Mouse (Mus musculus) hindbrain, embryonic 10.5 days (tissue): ENCODE measurements at regions not wholly inside any gene's neighbourhood (a gene's known extent, or its start where the extent isn't known, plus 50 kb on each side); places are given as distances from the start of the nearest gene placed in this dataset.
"Not testable (repeated sequence)": the region's sequence is repeated elsewhere in the genome, so short reads cannot be mapped to it uniquely, and the experiment has no call there.

Experiments used
- DNase-seq: peaks from one replicate; pipeline ENCODE4 v3.0.0-alpha.2; 2017; ENCODE audit warnings: low spot score
- H3K27ac ChIP-seq: fragments of 300-500 bp; sonication (generic); 2 replicates; pipeline ENCODE4 v1.5.1; 2016; ENCODE audit warnings: mild to moderate bottlenecking, moderate library complexity
- H3K27me3 ChIP-seq: fragments of 300-500 bp; sonication (generic); 2 replicates; pipeline ENCODE4 v1.6.1; 2016; ENCODE audit warnings: mild to moderate bottlenecking; ENCODE audit not compliant: poor library complexity, insufficient read depth, severe bottlenecking
- H3K36me3 ChIP-seq: fragments of 300-500 bp; sonication (generic); 2 replicates; pipeline ENCODE4 v1.6.1; 2016; ENCODE audit warnings: mild to moderate bottlenecking, moderate library complexity
- H3K4me1 ChIP-seq: fragments of 300-500 bp; sonication (generic); replicated peaks from 2 replicates; pipeline ENCODE4 v1.6.1; 2016; ENCODE audit warnings: mild to moderate bottlenecking
- H3K4me3 ChIP-seq: fragments of 300-500 bp; sonication (generic); 2 replicates; pipeline ENCODE4 v1.5.1; 2016; ENCODE audit warnings: mild to moderate bottlenecking, moderate library complexity
- H3K9me3 ChIP-seq: fragments of 300-500 bp; sonication (generic); 2 replicates; pipeline ENCODE4 v1.6.1; 2016; ENCODE audit warnings: mild to moderate bottlenecking, moderate library complexity
- WGBS: fragments of 180-500 bp; shearing (Covaris S2); methylation state at CpG from one replicate; pipeline ENCODE4 v1.1.7; 2016; 5-methylcytosine and 5-hydroxymethylcytosine counted together

DNA sequence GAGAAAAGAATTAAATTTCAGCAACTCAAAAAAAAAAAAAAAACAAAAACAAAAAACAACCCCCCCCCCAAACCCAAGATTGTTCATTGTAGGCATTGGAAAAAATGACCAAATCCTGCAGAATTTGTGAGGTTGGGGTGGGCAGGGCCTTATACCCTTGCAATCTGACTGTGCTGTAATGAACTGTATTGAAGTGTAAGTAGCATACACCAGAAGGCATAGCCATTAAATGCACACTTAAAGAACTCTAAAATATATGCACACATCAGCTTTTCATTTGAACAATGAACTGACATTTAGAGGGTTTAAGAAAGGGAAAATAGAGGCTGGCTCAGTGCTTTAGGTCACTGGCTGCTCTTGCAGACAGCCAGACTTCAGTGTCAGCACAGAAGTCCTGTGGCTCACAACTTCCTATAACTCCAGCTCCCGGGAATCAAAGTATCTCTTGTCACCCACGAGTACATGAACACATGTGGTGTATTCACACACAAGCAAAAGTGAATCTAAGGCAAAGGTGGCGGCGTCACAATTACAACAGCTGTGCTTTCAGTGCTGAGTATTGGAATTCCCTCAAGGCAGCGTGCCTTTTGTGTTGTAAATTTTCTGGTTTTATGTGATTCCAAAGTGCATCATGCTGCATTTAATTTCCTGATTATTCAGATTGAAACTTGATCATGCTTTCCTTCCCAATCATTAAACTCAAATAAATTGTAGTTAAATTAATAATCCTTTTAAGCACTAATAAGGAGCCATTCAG, 150.6 kb upstream of the Tmc3 start:
- no peaks in the 10 kb centered on the region for H3K9me3 ChIP-seq
- WGBS = 37% methylated on average over 5 of the region's 5 CpGs
- H3K27ac ChIP-seq = peak overlapping the region; percentile 59; the same call in 1 of the 2 replicates
- no peak overlapping the region for H3K4me3 ChIP-seq
- no peaks in the 10 kb centered on the region for H3K36me3 ChIP-seq
- H3K4me1 ChIP-seq = peaks cover 12% of the 10 kb centered on the region
- no peak for DNase-seq
- H3K27me3 ChIP-seq = no peaks in the 10 kb centered on the region

DNA sequence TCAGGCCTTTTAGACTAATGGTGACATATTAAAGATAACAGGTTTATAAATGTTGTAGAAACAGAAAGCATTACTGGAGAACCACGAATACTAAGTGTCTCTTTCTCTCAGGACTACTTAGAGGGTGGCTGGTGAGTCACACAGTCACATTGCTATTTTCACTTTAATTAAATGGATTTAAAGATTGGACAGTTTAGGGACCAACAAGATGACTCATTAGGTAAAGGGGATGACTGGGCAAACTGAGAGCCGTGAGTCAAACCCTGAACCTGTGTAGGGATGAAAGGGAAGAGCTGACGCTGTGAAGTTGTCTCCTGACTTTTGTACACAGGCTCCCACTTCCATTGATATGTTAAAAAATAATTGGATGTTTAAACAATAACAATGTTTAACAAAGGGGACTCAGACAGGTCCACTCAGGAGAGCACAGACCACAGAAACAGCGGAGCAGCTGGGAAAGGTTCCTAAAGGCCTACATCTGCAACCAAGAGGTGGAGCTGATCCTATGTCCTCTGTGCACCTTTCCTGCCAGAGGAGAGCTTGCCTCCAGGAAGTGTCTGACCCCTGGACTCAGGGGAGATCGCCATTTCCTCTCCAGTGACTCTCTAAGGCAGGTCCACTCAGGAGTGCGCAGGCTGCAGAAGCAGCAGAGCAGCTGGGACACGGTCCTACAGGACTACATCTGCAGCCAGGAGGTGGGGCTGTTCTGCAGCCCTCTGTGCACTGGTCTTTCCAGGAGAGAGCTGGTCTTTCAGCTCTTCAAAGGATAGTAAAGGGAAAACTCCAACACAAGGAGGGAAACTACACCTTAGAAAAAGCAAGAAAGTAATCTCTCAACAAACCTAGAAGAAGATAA, 146.0 kb upstream of the Tmc3 start:
- Histone ChIP-seq H3K9me3 (no peaks in the 10 kb centered on the region), H3K4me1 (peaks cover 24% of the 10 kb centered on the region), H3K36me3 (no peaks in the 10 kb centered on the region), H3K27me3 (no peaks in the 10 kb centered on the region), H3K27ac (0 out of 2 replicates have a peak overlapping the region, but pooled peaks have one; percentile 12), H3K4me3 (no peak overlapping the region)
- WGBS = 58% methylated on average over 7 of the region's 7 CpGs
- DNase-seq = no peak

DNA sequence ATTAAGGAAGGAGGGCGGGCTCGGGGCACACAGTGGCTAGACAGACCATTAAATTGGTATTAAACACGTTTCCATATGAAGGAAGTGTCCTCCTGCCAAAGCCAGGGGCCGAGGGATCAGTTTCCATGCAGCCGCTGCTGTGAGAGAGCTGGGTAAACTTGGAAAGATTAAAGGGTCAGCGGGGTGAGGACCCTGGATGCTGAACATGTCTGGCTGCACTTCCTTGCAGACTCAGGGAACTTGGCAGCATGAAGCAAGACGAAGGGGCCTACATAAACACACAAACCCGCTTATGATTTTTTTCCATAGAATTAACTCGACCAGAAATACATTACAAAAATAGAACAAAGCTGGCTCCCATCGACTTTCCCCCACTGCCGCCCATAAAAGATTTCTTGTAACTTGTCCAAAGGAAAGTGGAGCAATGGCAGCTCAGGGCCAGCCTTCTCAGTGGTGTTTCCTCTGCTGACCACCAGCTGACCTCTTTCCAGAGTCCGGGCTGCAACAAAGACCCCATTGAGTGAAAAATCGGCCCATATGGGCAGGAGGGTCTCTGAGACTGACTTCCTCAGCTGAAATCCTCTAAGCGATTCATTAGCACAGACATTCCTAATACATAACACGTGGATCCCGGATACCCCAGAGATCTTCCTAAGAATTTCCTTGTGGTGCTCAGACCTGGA, 141.0 kb upstream of the Tmc3 start:
- peaks cover 32% of the 10 kb centered on the region for H3K4me1 ChIP-seq
- no peaks in the 10 kb centered on the region for H3K27me3 ChIP-seq
- peak overlapping the region; percentile 54 for H3K27ac ChIP-seq
- peak; percentile 71 for DNase-seq
- H3K36me3 ChIP-seq = no peaks in the 10 kb centered on the region
- no peaks in the 10 kb centered on the region for H3K9me3 ChIP-seq
- 35% methylated on average over 16 of the region's 16 CpGs for WGBS
- H3K4me3 ChIP-seq = no peak overlapping the region

DNA sequence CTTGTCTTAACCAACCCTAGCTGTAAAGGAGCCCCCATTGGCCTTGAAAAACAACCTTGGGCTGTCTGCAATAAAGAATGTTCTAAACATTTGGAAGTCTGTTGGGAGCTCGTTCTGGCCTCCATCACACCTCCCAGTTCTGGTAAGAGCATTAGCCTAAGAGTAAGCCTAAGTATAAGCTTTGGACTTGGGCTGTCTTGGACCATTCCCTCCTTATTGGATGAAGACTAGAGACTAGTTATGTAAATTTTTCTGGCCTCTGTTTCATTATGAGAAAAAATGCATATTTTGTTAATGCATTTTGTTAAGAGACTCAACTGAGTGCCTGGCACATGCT, 140.5 kb upstream of the Tmc3 start:
- peaks cover 32% of the 10 kb centered on the region for H3K4me1 ChIP-seq
- no peaks in the 10 kb centered on the region for H3K9me3 ChIP-seq
- no peaks in the 10 kb centered on the region for H3K36me3 ChIP-seq
- no peak for DNase-seq
- no peaks in the 10 kb centered on the region for H3K27me3 ChIP-seq
- no peak overlapping the region for H3K4me3 ChIP-seq
- H3K27ac ChIP-seq = peak overlapping the region; percentile 54
- WGBS = 74% methylated on average over 1 of the region's 1 CpGs

DNA sequence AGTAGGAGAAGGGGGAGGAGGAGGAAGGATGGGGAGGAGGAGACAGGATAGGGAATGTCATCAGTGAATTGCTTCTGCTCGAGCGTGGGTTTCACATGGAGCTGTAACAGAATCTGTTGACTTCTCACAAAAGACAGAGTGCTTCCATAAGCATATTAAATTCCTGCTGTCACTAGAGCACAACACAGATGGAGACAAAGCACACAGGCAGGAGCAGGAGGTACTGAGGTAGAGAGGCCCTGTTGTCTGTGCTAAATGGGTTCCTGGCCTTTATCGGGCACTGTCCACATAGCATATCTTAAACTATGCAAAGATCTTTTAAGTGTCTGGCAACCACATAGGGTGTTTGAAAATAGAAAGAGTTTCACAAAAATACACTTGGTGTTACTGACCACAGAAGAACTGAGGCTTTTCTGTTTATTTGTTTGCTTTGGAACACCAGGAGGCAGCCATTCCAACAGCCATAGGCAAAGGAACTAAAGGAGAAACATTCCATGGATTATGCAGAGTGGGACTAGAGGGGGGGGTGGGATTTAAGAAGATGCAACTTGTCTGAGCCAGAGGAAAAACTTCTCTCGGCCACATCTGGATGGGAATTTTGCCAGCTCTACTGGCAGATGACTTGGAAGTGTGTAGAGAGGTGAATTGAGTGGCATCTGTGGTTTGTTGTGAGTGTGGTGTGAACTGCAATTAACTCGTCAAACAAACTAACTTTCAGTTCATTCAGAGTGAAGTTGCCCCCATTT, 139.4 kb upstream of the Tmc3 start:
- no peaks in the 10 kb centered on the region for H3K36me3 ChIP-seq
- H3K9me3 ChIP-seq = no peaks in the 10 kb centered on the region
- H3K4me1 ChIP-seq = peaks cover 32% of the 10 kb centered on the region
- no peaks in the 10 kb centered on the region for H3K27me3 ChIP-seq
- H3K4me3 ChIP-seq = no peak overlapping the region
- no peak for DNase-seq
- peak overlapping the region; percentile 76 for H3K27ac ChIP-seq
- 52% methylated on average over 5 of the region's 5 CpGs for WGBS

DNA sequence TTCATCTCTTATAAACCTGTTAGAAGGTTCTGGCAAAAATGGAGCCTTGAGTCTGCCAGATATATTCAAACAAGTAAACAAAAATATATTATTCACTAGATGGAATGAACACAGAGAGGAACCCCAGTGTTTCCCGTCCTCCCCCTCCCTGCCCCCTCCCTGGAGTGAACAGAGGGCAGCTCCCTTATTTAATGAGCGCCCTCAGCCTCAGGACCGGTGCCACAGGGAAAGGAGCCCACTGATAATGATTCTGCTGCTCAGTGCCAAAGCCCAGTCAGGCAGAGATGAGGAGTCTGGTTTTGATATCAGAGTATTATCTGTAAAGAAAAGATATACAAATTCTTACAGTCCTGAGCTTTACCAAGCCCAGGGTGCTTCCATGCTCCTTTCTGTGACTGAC, 134.4 kb upstream of the Tmc3 start:
- Histone ChIP-seq H3K36me3 (no peaks in the 10 kb centered on the region), H3K27ac (no peak overlapping the region), H3K27me3 (no peaks in the 10 kb centered on the region), H3K4me1 (peaks cover 5% of the 10 kb centered on the region), H3K9me3 (no peaks in the 10 kb centered on the region), H3K4me3 (no peak overlapping the region)
- WGBS = 74% methylated on average over 3 of the region's 3 CpGs
- DNase-seq = no peak

DNA sequence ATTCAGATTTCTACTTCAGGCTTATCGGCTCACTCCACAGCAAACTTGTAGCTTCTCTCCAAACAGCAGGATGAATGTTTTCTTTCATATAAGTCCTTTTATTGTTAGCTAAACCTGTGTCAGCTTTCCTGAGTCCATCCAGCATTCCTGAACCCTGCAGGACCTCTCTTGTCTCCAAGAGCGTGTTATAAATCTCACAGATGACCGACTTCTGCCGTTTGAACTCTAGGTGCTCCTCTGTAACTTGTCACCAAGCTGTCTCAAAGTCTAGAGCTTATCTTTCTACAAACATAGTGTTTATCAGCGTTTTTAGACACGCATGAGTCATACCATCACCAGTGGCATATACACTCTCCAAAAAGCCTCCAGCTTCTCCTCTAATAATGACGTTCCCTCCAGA, 132.4 kb upstream of the Tmc3 start:
- WGBS = 71% methylated on average over 7 of the region's 7 CpGs
- no peak overlapping the region for H3K27ac ChIP-seq
- H3K27me3 ChIP-seq = no peaks in the 10 kb centered on the region
- no peaks in the 10 kb centered on the region for H3K36me3 ChIP-seq
- DNase-seq = no peak
- H3K4me1 ChIP-seq = no peaks in the 10 kb centered on the region
- no peaks in the 10 kb centered on the region for H3K9me3 ChIP-seq
- no peak overlapping the region for H3K4me3 ChIP-seq

DNA sequence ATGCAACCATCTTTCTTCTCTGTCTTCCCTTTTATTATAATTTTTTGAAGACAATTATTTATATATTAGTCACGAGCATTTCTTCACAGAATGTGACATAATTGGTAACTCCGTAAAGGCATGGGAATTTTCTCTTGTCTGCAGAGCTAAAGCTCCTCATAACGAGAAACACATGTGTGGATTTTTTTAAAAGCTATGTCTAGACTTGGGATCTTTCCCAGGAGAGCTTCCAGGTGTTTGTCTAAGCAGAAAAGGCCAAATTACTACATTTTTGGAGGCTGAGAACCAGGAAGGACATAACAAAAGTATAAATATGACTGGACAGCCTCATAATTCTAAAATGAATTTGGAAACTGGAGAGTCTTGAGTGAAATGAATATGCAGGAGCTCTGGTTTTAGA, 125.2 kb upstream of the Tmc3 start:
- no peaks in the 10 kb centered on the region for H3K9me3 ChIP-seq
- WGBS = 64% methylated on average over 3 of the region's 3 CpGs
- H3K36me3 ChIP-seq = no peaks in the 10 kb centered on the region
- no peaks in the 10 kb centered on the region for H3K4me1 ChIP-seq
- no peak overlapping the region for H3K4me3 ChIP-seq
- no peak overlapping the region for H3K27ac ChIP-seq
- no peak for DNase-seq
- no peaks in the 10 kb centered on the region for H3K27me3 ChIP-seq

DNA sequence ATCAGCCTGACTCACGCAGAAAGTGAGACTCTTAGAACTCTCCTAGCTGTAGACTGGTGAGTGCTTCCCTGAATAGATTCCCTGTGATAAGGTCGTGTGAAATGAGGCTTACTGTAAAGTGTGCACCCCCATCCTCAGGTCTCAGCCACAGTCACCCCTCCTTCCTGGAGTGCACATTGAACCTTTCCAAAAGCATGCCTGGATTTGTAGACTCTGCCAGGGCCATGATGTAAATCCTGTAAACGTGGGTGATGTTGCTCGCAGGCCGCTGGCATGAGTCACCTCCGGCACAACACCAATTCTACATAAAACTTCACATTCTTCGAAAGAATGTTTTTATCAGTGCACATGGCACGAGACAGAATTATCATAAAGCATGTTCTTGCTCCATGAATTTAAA, 117.7 kb upstream of the Tmc3 start:
- no peak for DNase-seq
- H3K4me1 ChIP-seq = no peaks in the 10 kb centered on the region
- no peaks in the 10 kb centered on the region for H3K36me3 ChIP-seq
- no peaks in the 10 kb centered on the region for H3K27me3 ChIP-seq
- no peak overlapping the region for H3K4me3 ChIP-seq
- H3K27ac ChIP-seq = no peak overlapping the region
- H3K9me3 ChIP-seq = no peaks in the 10 kb centered on the region
- 87% methylated on average over 8 of the region's 8 CpGs for WGBS

DNA sequence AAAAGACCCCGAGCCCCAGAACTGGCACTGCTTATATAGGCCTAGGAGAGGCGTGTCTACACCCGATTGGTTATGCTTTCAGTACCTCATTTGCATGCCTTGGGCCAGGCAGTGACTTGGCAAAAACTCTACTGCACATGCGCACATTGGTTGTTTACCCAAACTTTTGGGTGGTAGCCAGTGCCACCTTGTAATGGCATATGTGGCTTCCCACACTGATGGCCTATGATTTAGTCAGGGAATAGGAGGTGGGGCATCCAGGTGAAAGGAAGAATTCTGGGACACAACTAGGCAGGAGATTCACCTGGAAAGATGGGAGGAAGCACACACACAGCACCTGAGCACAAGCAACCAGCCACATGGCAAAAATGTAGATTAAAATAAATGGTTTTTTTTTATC, 114.9 kb upstream of the Tmc3 start:
- not testable (repeated sequence) for H3K27me3 ChIP-seq, H3K27ac ChIP-seq, H3K36me3 ChIP-seq, H3K9me3 ChIP-seq, H3K4me3 ChIP-seq, DNase-seq, H3K4me1 ChIP-seq
- 96% methylated on average over 4 of the region's 4 CpGs for WGBS

DNA sequence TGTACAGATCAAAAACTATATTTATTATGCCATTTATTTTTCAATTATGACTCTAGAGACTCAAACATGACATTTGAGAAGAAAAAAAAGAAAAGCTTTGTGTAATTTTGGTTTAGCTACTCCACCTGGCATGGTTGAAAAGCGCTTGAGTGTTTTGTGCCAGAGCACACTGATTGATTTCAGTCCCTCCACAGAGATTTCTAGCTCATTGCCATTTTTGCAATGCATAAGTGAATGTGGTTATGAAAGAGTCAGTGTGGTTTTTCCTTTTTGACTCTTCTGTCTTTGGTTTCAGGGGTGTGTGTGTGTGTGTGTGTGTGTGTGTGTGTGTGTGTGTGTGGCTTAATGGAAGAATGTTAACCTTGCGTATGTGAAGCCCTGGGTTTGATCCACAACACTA, 113.6 kb upstream of the Tmc3 start:
- H3K9me3 ChIP-seq = no peaks in the 10 kb centered on the region
- H3K4me3 ChIP-seq = no peak overlapping the region
- no peaks in the 10 kb centered on the region for H3K27me3 ChIP-seq
- no peak for DNase-seq
- H3K36me3 ChIP-seq = no peaks in the 10 kb centered on the region
- H3K4me1 ChIP-seq = no peaks in the 10 kb centered on the region
- WGBS = 89% methylated on average over 2 of the region's 2 CpGs
- H3K27ac ChIP-seq = no peak overlapping the region

DNA sequence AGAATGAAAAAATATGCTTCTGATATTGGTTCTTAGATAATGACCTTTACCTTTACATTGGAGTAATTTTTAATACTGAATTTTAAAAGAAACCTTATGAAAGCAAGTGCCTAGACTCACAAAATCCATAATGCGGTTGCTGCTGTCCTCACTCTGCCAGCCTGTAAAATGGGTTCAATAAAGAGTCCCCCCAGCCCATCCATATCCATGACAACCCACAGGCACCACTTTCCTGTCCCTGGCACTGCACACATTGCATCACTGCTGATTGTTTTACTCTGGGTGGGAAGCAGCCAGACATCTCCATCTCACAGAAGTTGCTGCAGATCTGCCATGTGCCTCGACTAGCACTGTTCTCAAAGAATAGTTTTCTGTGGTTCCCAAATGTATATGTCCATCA, 110.3 kb upstream of the Tmc3 start:
- no peaks in the 10 kb centered on the region for H3K27me3 ChIP-seq
- H3K27ac ChIP-seq = no peak overlapping the region
- H3K36me3 ChIP-seq = no peaks in the 10 kb centered on the region
- H3K9me3 ChIP-seq = no peaks in the 10 kb centered on the region
- H3K4me1 ChIP-seq = peaks cover 7% of the 10 kb centered on the region
- no peak overlapping the region for H3K4me3 ChIP-seq
- 85% methylated on average over 2 of the region's 2 CpGs for WGBS
- DNase-seq = no peak
